Mouse (Mus musculus) kidney, postnatal 25 days (tissue): ENCODE data around the gene Olfr1115.
"Not testable (repeated sequence)": the region's sequence is repeated elsewhere in the genome, so short reads cannot be mapped to it uniquely, and the experiment has no call there.

Experiments
- DNase-seq, 2 experiments: peaks; one replicate each; pipeline ENCODE4 v3.0.0; 2021; ENCODE audit warnings: mixed read lengths in 2 of 2

Gene Olfr1115

GRCm38 (mm10) chr2:87247713-87248112 is at the start of gene Olfr1115:
Gene Olfr1115, plus strand, starts transcription at chr2:87248013.
- DNase-seq, result no peak

- no peak for DNase-seq
Observed at GRCm38 (mm10) chr2:87208670-87209069, 39.1 kb upstream of the Olfr1115 start, which contains the start of gene Olfr1113. Gene Olfr1113, plus strand, starts transcription at chr2:87208970.

GRCm38 (mm10) chr2:87267234-87267633 is 19.4 kb downstream of the Olfr1115 start, which contains the start of gene Olfr1116:
Gene Olfr1116, plus strand, starts transcription at chr2:87267534.
- DNase-seq, result no peak

- DNase-seq, result not testable (repeated sequence)
Observed at GRCm38 (mm10) chr2:87293977-87294376, 46.2 kb downstream of the Olfr1115 start.
